Mouse (Mus musculus): ENCODE measurements around the gene Gm28998.
"Not testable (repeated sequence)": the region's sequence is repeated elsewhere in the genome, so short reads cannot be mapped to it uniquely, and the experiment has no call there.

The Gm28998 gene

DNA sequence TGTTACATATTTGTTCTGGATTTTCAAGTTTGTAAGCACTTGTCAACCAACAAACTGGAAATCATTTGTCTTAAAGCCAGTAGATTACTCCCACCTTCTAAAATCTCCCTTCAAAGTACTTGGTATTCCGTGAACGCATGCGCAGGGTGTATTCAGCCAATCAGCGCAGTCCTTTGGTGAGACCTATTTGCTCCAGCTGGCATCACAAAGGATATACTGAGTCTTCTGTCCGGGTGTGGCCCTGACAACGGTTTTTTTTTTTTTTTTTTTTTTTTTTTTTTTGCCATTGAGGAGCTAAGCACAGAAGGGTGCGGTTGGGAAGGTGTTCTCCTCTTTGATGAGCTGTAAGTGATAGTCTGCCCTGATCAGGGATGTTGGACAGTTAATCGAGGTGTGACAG, at the start of gene Gm28998:
Gene Gm28998, plus strand, starts transcription at position 301 of the 400 bp plus-strand sequence.
- not testable (repeated sequence) for DNase-seq

Data from right cerebral cortex, adult 18-20 months (tissue).